8 mouse cellular contexts compared by ENCODE assay signal in the genomic region with DNA sequence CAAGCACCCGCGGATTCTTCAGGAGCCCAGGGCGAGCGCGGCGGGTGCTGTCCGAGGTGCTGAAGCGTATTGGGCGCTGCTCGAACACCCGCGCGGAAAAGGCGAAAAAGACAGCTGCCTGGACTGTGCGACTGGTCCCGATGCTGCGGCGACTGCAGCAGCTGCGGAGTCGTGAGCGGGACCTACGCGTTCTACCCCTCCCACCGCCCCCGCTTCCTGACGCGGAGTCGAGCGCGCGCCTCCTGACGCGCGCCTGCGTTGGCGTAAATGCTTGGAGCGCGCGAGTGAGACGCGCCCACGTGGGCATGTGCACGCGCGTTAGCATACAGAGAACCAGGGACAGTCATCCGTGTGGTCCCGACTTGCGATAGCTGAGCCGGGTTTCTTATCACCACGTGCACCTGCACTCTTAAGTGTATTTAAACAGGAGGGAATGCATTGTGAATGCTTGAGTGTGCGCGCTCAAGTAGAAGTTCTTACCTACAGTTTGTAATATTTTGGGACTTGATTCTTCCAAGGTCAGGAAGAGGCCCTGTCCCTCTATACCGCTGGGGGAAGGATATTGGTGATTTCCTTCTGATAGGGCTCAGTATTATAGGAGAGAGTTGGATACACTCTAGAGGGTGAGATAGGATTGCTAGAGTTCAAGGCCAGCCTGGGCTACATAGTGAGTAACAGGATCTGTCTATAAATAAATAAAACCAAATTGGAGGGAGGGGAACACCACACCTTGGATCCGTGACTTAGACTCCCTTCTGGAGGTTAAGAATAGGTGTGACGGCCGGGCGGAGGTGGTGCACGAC. TPM values are rescaled to one million over a fixed set of nuclear protein-coding genes. Genes with fewer than 3 reads are reported as not detected.
DNase-seq lines count a peak whose midpoint lies in the region; ATAC-seq and TF ChIP-seq lines count a peak whose summit lies in the region.

TSS of gene Grin1 (minus strand) at position 217 of the 803 bp plus-strand sequence.

- no peak for TF ChIP-seq CTCF in cerebellum, adult 2 months (IDR thresholded peaks at IDR 0.05; ENCODE audit: borderline replicate concordance, insufficient read depth, low read depth, low read length)

- intact Hi-C loops in left cerebral cortex, postnatal 10 days (cut with DNase I) = no loop called here

- peak; percentile 92 for DNase-seq in ZHBTc4 (ENCODE audit: low read depth, low spot score)
- peak; percentile 89 to 92 for DNase-seq in cerebellum, adult 2 months
- peak; percentile 85 to 93 for DNase-seq in frontal cortex, adult 2 months (ENCODE audit: extremely low spot score in 1 of 2, low spot score in 1 of 2)
- peak; percentile 88 for DNase-seq in left cerebral cortex, postnatal 10 days (ENCODE audit: extremely low spot score in 1 of 2, low spot score in 2 of 2)
- peak; percentile 89 to 95 for DNase-seq in right cerebral cortex, adult 2 months (ENCODE audit: low spot score in 2 of 2)

- ATAC-seq in inflammation-experienced regulatory T-cells, adult 6 months = peak; percentile 41
- ATAC-seq in erythroid progenitor cell, adult 5-6 weeks (replicated peaks; ENCODE audit: low FRiP score, poor library complexity, severe bottlenecking) = no peak

- peak; percentile 97 for TF ChIP-seq POLR2A in cerebellum, adult 2 months (IDR thresholded peaks at IDR 0.05; ENCODE audit: borderline replicate concordance, insufficient read depth, low read length)

- peak within 1 kb of the TSS; percentile 87 for H3K27ac ChIP-seq in cerebellum, adult 2 months (ENCODE audit: insufficient read depth, low read length)

- H3K9me3 ChIP-seq in megakaryocyte, embryonic 14.5 days = peaks cover 4% of the 10 kb centered on the region; the same call in 1 of the 2 replicates

- H3K4me1 ChIP-seq in cerebellum, adult 2 months (ENCODE audit: control insufficient read depth, insufficient read depth, low read length) = peaks cover 14% of the 10 kb centered on the region
- peaks cover 11% of the 10 kb centered on the region for H3K4me1 ChIP-seq in megakaryocyte, embryonic 14.5 days

- H3K4me3 ChIP-seq in cerebellum, adult 2 months (replicated peaks; ENCODE audit: insufficient read depth, low read depth, low read length) = peak within 1 kb of the TSS; percentile 68
- H3K4me3 ChIP-seq in megakaryocyte, embryonic 14.5 days (replicated peaks) = peak within 1 kb of the TSS; percentile 88

- WGBS in cerebellum, adult 2 months = 9% methylated on average over 58 of the region's 58 CpGs

- H3K27me3 ChIP-seq in cerebellum, adult 2 months (ENCODE audit: control insufficient read depth, insufficient read depth, low read length) = no peaks in the 10 kb centered on the region
- H3K27me3 ChIP-seq in megakaryocyte, embryonic 14.5 days (replicated peaks) = peaks cover 85% of the 10 kb centered on the region

- no peaks in the 10 kb centered on the region for H3K36me3 ChIP-seq in megakaryocyte, embryonic 14.5 days (replicated peaks; ENCODE audit: low read length)

RNA-seq across cellular contexts. Expression of gene Grin1, which starts in this region (rescaled TPM):
- 282 and 290 TPM in 2 replicates for polyA plus RNA-seq in cerebellum, adult 2 months (2012; rRNA removed)
- polyA plus RNA-seq in frontal cortex, adult 2 months (2012; rRNA removed) = 313 and 325 TPM in 2 replicates
- polyA plus RNA-seq in inflammation-experienced regulatory T-cells, adult 6 months (2017; shearing (Covaris generic)) = not detected
- total RNA-seq in left cerebral cortex, postnatal 10 days (2021) = 100 to 1,000 TPM; 386 to 400 TPM
- polyA plus RNA-seq in megakaryocyte, embryonic 14.5 days (2012; ENCODE audit: insufficient read depth, low replicate concordance) = not detected in 2 replicates
- total RNA-seq in erythroid progenitor cell, adult 5-6 weeks (2015; ENCODE audit: low replicate concordance) = not detected in 2 replicates
- total RNA-seq in erythroid progenitor cell, adult 5-6 weeks (2017; ENCODE audit: low replicate concordance) = not detected in 2 replicates

Comparison
In these comparisons a context has a peak if more than half of its experiments do, and no peak if none do; other contexts are left out.
1. RNA of gene Grin1 (total RNA-seq): 386 to 400 TPM in left cerebral cortex, postnatal 10 days; not detected in erythroid progenitor cell, adult 5-6 weeks; every median in the first group is over 100 times any median in the second.
2. RNA of gene Grin1 (polyA plus RNA-seq): 313 to 325 TPM in frontal cortex, adult 2 months and 282 to 290 TPM in cerebellum, adult 2 months; not detected in inflammation-experienced regulatory T-cells, adult 6 months and not detected in megakaryocyte, embryonic 14.5 days; every median in the first group is over 100 times any median in the second.
3. Peak in ATAC-seq in inflammation-experienced regulatory T-cells, adult 6 months; RNA of the gene not detected or under 1 TPM.
4. Peak in every context shown above with its lines, with median percentiles within 50 percentile points of each other: DNase-seq.